Mouse (Mus musculus) right cerebral cortex, postnatal 4 days (tissue): Measurements from ENCODE around the gene Wbp1l.

Experiments used
- DNase-seq: peaks from one replicate; pipeline ENCODE4 v3.0.0-alpha.2; 2022

The Wbp1l gene

GRCm38 (mm10) chr19:46599375-46600256, 732 bp downstream of the Wbp1l start:
- DNase-seq = no peak

- DNase-seq = no peak
Measured at GRCm38 (mm10) chr19:46600371-46600770, 1.5 kb downstream of the Wbp1l start.

GRCm38 (mm10) chr19:46601491-46601890, 2.6 kb downstream of the Wbp1l start:
- no peak for DNase-seq

- DNase-seq = no peak
Measured at GRCm38 (mm10) chr19:46602406-46602805, 3.5 kb downstream of the Wbp1l start.

GRCm38 (mm10) chr19:46606718-46607117, 7.8 kb downstream of the Wbp1l start:
- DNase-seq = no peak

- no peak for DNase-seq
Measured at GRCm38 (mm10) chr19:46607424-46607823, 8.5 kb downstream of the Wbp1l start.

- DNase-seq = no peak
Measured at GRCm38 (mm10) chr19:46608158-46608557, 9.3 kb downstream of the Wbp1l start.

GRCm38 (mm10) chr19:46616378-46616777, 17.5 kb downstream of the Wbp1l start:
- no peak for DNase-seq

GRCm38 (mm10) chr19:46617361-46617760, 18.5 kb downstream of the Wbp1l start:
- no peak for DNase-seq

GRCm38 (mm10) chr19:46618322-46618721, 19.4 kb downstream of the Wbp1l start:
- no peak for DNase-seq

- DNase-seq = no peak
Measured at GRCm38 (mm10) chr19:46619001-46619400, 20.1 kb downstream of the Wbp1l start.

GRCm38 (mm10) chr19:46619518-46619917, 20.6 kb downstream of the Wbp1l start:
- no peak for DNase-seq

GRCm38 (mm10) chr19:46620016-46620808, 21.3 kb downstream of the Wbp1l start:
- DNase-seq = no peak

GRCm38 (mm10) chr19:46621236-46622183, 22.6 kb downstream of the Wbp1l start:
- DNase-seq = no peak

GRCm38 (mm10) chr19:46622659-46623193, 23.8 kb downstream of the Wbp1l start:
- no peak for DNase-seq

GRCm38 (mm10) chr19:46623194-46623667, 24.3 kb downstream of the Wbp1l start:
- DNase-seq = no peak

- no peak for DNase-seq
Measured at GRCm38 (mm10) chr19:46623790-46624772, 25.2 kb downstream of the Wbp1l start.

GRCm38 (mm10) chr19:46625015-46625414, 26.1 kb downstream of the Wbp1l start:
- no peak for DNase-seq

- DNase-seq = no peak
Measured at GRCm38 (mm10) chr19:46625519-46625918, 26.6 kb downstream of the Wbp1l start.

- DNase-seq = no peak
Measured at GRCm38 (mm10) chr19:46628403-46628802, 29.5 kb downstream of the Wbp1l start.

GRCm38 (mm10) chr19:46629807-46630206, 30.9 kb downstream of the Wbp1l start:
- DNase-seq = no peak
